Mouse (Mus musculus) CH12.LX (cell line): ENCODE results near the gene Lancl2. TPM values are rescaled to one million over a fixed set of nuclear protein-coding genes. Genes with fewer than 3 reads are reported as not detected.

Experiments used
- DNase-seq: peaks from one replicate; pipeline ENCODE4 v3.0.0-alpha.2; 2013; ENCODE audit errors: extremely low read depth
- H3K27ac ChIP-seq: 2 replicates; pipeline ENCODE4 v1.5.1; 2012; ENCODE audit warnings: low read depth, mild to moderate bottlenecking, control low read depth, moderate library complexity; ENCODE audit not compliant: insufficient read depth
- H3K27me3 ChIP-seq: replicated peaks from 2 replicates; pipeline ENCODE3; 2012; ENCODE audit warnings: inconsistent platforms
- H3K36me3 ChIP-seq, 2 experiments: replicated peaks in 1 of 2; 2 replicates each; pipeline versions ENCODE3 to v1.6.1; 2012; ENCODE audit warnings: inconsistent platforms in 1 of 2, low read length in 1 of 2, mild to moderate bottlenecking in 1 of 2, mixed read lengths in 1 of 2, moderate library complexity in 1 of 2; ENCODE audit not compliant: control insufficient read depth in 1 of 2, insufficient read depth in 1 of 2
- H3K4me1 ChIP-seq, 2 experiments: 2 replicates each; pipeline ENCODE4 v1.6.1; 2012; ENCODE audit warnings: inconsistent platforms in 1 of 2, moderate library complexity in 1 of 2; ENCODE audit not compliant: insufficient read depth in 2 of 2, control insufficient read depth in 1 of 2
- H3K4me2 ChIP-seq: 2 replicates; pipeline ENCODE4 v1.6.1; 2012; ENCODE audit warnings: low read depth, mild to moderate bottlenecking, control low read depth; ENCODE audit not compliant: poor library complexity, insufficient read depth, severe bottlenecking
- H3K4me3 ChIP-seq, 3 experiments: fragments of 150-350 bp in 1 of 3; sonication (generic) in 1 of 3; replicated peaks in 1 of 3; 2 replicates each; pipeline versions ENCODE3 to v1.5.1; 2011 to 2012; ENCODE audit warnings: low read depth in 2 of 3, low read length in 2 of 3, mild to moderate bottlenecking in 2 of 3, moderate library complexity in 2 of 3, control low read depth in 1 of 3, improper control_type of control experiment in 1 of 3, inconsistent platforms in 1 of 3, mixed read lengths in 1 of 3; ENCODE audit not compliant: poor library complexity in 1 of 3
- H3K79me2 ChIP-seq: replicated peaks from 2 replicates; pipeline ENCODE4 v1.6.1; 2012; ENCODE audit warnings: mild to moderate bottlenecking, moderate library complexity; ENCODE audit not compliant: control insufficient read depth, poor library complexity, insufficient read depth, severe bottlenecking; ENCODE audit errors: extremely low read depth
- H3K9ac ChIP-seq: 2 replicates; pipeline ENCODE4 v1.6.1; 2012; ENCODE audit warnings: low read depth, mild to moderate bottlenecking, control low read depth, moderate library complexity; ENCODE audit not compliant: insufficient read depth
- H3K9me3 ChIP-seq: replicated peaks from 2 replicates; pipeline ENCODE3; 2012; ENCODE audit warnings: low read length, inconsistent platforms, mixed read lengths
- BHLHE40 ChIP-seq: IDR thresholded peaks from 2 replicates; pipeline ENCODE4 v1.6.1; 2011; ENCODE audit warnings: mild to moderate bottlenecking, low read depth, low read length, improper control_type of control experiment
- CHD1 ChIP-seq: IDR thresholded peaks from 2 replicates; pipeline ENCODE4 v1.6.1; 2012; ENCODE audit warnings: low read depth, low read length, improper control_type of control experiment, inconsistent platforms
- CTCF ChIP-seq, 2 experiments: IDR thresholded peaks in 1 of 2; conservative IDR thresholded peaks in 1 of 2; 2 replicates each; pipeline ENCODE4 v1.5.1; 2011 to 2012; ENCODE audit warnings: low read depth in 2 of 2, low read length in 2 of 2, improper control_type of control experiment in 1 of 2, inconsistent platforms in 1 of 2, mild to moderate bottlenecking in 1 of 2, moderate library complexity in 1 of 2
- E2F4 ChIP-seq: IDR thresholded peaks from 2 replicates; pipeline ENCODE4 v1.6.1; 2011; ENCODE audit warnings: low read depth, low read length, improper control_type of control experiment; ENCODE audit not compliant: insufficient replicate concordance
- ELF1 ChIP-seq: IDR thresholded peaks from 2 replicates; pipeline ENCODE4 v1.6.1; 2014; ENCODE audit warnings: low read depth, mild to moderate bottlenecking, inconsistent platforms, low read length, improper control_type of control experiment
- EP300 ChIP-seq: IDR thresholded peaks from 2 replicates; pipeline ENCODE4 v1.6.1; 2011; ENCODE audit warnings: low read length, improper control_type of control experiment
- ETS1 ChIP-seq: conservative IDR thresholded peaks from 2 replicates; pipeline ENCODE4 v1.6.1; 2012; ENCODE audit warnings: low read depth, mild to moderate bottlenecking, inconsistent platforms, low read length, improper control_type of control experiment, moderate library complexity
- GABPA ChIP-seq: IDR thresholded peaks from 2 replicates; pipeline ENCODE4 v1.6.1; 2012; ENCODE audit warnings: low read depth, low read length, improper control_type of control experiment, inconsistent platforms; ENCODE audit not compliant: insufficient replicate concordance
- HCFC1 ChIP-seq: IDR thresholded peaks from 2 replicates; pipeline ENCODE4 v1.6.1; 2012; ENCODE audit warnings: low read depth, mild to moderate bottlenecking, inconsistent platforms, low read length, improper control_type of control experiment
- IRF4 ChIP-seq: IDR thresholded peaks from 2 replicates; pipeline ENCODE4 v1.6.1; 2014; ENCODE audit warnings: low read depth, mild to moderate bottlenecking, inconsistent platforms, low read length, improper control_type of control experiment
- JUN ChIP-seq: IDR thresholded peaks from 2 replicates; pipeline ENCODE4 v1.6.1; 2011; ENCODE audit warnings: low read depth, mild to moderate bottlenecking, low read length, improper control_type of control experiment, moderate library complexity; ENCODE audit not compliant: insufficient read depth
- JUND ChIP-seq: conservative IDR thresholded peaks from 2 replicates; pipeline ENCODE4 v1.6.1; 2011; ENCODE audit warnings: low read depth, low read length, improper control_type of control experiment
- KAT2A ChIP-seq: IDR thresholded peaks from 2 replicates; pipeline ENCODE4 v1.6.1; 2012; ENCODE audit warnings: low read length, improper control_type of control experiment, inconsistent platforms; ENCODE audit not compliant: insufficient replicate concordance
- MAFK ChIP-seq: IDR thresholded peaks from 2 replicates; pipeline ENCODE4 v1.6.1; 2011; ENCODE audit warnings: low read length, improper control_type of control experiment; ENCODE audit not compliant: insufficient replicate concordance
- MAX ChIP-seq: IDR thresholded peaks from 2 replicates; pipeline ENCODE4 v1.6.1; 2011; ENCODE audit warnings: low read length, improper control_type of control experiment
- MAZ ChIP-seq: IDR thresholded peaks from 2 replicates; pipeline ENCODE4 v1.6.1; 2012; ENCODE audit warnings: low read depth, mild to moderate bottlenecking, inconsistent platforms, low read length, improper control_type of control experiment, moderate library complexity
- MEF2A ChIP-seq: IDR thresholded peaks from 2 replicates; pipeline ENCODE4 v1.6.1; 2014; ENCODE audit warnings: low read depth, mild to moderate bottlenecking, inconsistent platforms, low read length, improper control_type of control experiment, borderline replicate concordance
- NRF1 ChIP-seq: IDR thresholded peaks from 2 replicates; pipeline ENCODE4 v1.6.1; 2014; ENCODE audit warnings: low read depth, mild to moderate bottlenecking, inconsistent platforms, low read length, improper control_type of control experiment, moderate library complexity
- PAX5 ChIP-seq: IDR thresholded peaks from 2 replicates; pipeline ENCODE4 v1.6.1; 2012; ENCODE audit warnings: low read length, inconsistent platforms, mixed read lengths
- POLR2A ChIP-seq: IDR thresholded peaks from 2 replicates; pipeline ENCODE4 v1.6.1; 2011; ENCODE audit warnings: low read depth, mild to moderate bottlenecking, improper control_type of control experiment, low read length
- RAD21 ChIP-seq: IDR thresholded peaks from 2 replicates; pipeline ENCODE4 v1.6.1; 2011; ENCODE audit warnings: low read depth, mild to moderate bottlenecking, low read length, improper control_type of control experiment, moderate library complexity
- RCOR1 ChIP-seq: conservative IDR thresholded peaks from 2 replicates; pipeline ENCODE4 v1.6.1; 2012; ENCODE audit warnings: low read depth, mild to moderate bottlenecking, inconsistent platforms, low read length, improper control_type of control experiment
- SMC3 ChIP-seq: IDR thresholded peaks from 2 replicates; pipeline ENCODE4 v1.6.1; 2011; ENCODE audit warnings: low read depth, low read length, improper control_type of control experiment
- TCF12 ChIP-seq: IDR thresholded peaks from 2 replicates; pipeline ENCODE4 v1.6.1; 2014; ENCODE audit warnings: low read depth, mild to moderate bottlenecking, inconsistent platforms, low read length, improper control_type of control experiment
- UBTF ChIP-seq: IDR thresholded peaks from 2 replicates; pipeline ENCODE4 v1.6.1; 2012; ENCODE audit warnings: low read depth, mild to moderate bottlenecking, inconsistent platforms, low read length, improper control_type of control experiment, moderate library complexity
- USF1 ChIP-seq: IDR thresholded peaks from 2 replicates; pipeline ENCODE4 v1.6.1; 2014; ENCODE audit warnings: low read depth, mild to moderate bottlenecking, inconsistent platforms, low read length, improper control_type of control experiment
- USF2 ChIP-seq: conservative IDR thresholded peaks from 2 replicates; pipeline ENCODE4 v1.6.1; 2011; ENCODE audit warnings: low read depth, low read length, improper control_type of control experiment
- ZC3H11A ChIP-seq: IDR thresholded peaks from 2 replicates; pipeline ENCODE4 v1.6.1; 2012; ENCODE audit warnings: low read depth, mild to moderate bottlenecking, inconsistent platforms, low read length, improper control_type of control experiment
- ZMIZ1 ChIP-seq: IDR thresholded peaks from 2 replicates; pipeline ENCODE4 v1.6.1; 2012; ENCODE audit warnings: low read depth, mild to moderate bottlenecking, inconsistent platforms, low read length, improper control_type of control experiment
- ZNF384 ChIP-seq: IDR thresholded peaks from 2 replicates; pipeline ENCODE4 v1.6.1; 2012; ENCODE audit warnings: low read depth, low read length, improper control_type of control experiment, inconsistent platforms
- dilution Hi-C: fragments of 300-500 bp; cut with MboI; formaldehyde crosslinking; loops from 2 replicates; pipeline ENCODE4 v1.14.3; 2020; ENCODE audit warnings: low sequenced_read_pairs; ENCODE audit not compliant: extremely low pct_unique_long_range_greater_than_20kb, extremely low pct_ligation_motif_present
- in situ Hi-C: fragments of 300-500 bp; cut with MboI; formaldehyde crosslinking; loops from 3 replicates; pipeline ENCODE4 v1.14.3; 2019; ENCODE audit warnings: low sequenced_read_pairs, low pct_ligation_motif_present, low pct_unique_long_range_greater_than_20kb, mixed read lengths
- polyA plus RNA-seq: library from polyadenylated mRNA; unstranded; fragments of >175 nt; gene quantifications from 2 replicates; pipeline ENCODE4 v1.2.1, GENCODE M21; 2012; ENCODE audit warnings: low read depth; ENCODE audit not compliant: insufficient read length
- total RNA-seq, 2 experiments: library from RNA; depleted of rRNA; stranded (reverse); fragments of 300-350 nt in 1 of 2; fragments of >200 nt in 1 of 2; gene quantifications; 2 replicates each; pipeline ENCODE4 v1.2.3; 2012 to 2014

Lancl2 gene
- total and polyA plus RNA-seq, 3 experiments = 13.8 to 25.0 (median 17.7) TPM

DNA sequence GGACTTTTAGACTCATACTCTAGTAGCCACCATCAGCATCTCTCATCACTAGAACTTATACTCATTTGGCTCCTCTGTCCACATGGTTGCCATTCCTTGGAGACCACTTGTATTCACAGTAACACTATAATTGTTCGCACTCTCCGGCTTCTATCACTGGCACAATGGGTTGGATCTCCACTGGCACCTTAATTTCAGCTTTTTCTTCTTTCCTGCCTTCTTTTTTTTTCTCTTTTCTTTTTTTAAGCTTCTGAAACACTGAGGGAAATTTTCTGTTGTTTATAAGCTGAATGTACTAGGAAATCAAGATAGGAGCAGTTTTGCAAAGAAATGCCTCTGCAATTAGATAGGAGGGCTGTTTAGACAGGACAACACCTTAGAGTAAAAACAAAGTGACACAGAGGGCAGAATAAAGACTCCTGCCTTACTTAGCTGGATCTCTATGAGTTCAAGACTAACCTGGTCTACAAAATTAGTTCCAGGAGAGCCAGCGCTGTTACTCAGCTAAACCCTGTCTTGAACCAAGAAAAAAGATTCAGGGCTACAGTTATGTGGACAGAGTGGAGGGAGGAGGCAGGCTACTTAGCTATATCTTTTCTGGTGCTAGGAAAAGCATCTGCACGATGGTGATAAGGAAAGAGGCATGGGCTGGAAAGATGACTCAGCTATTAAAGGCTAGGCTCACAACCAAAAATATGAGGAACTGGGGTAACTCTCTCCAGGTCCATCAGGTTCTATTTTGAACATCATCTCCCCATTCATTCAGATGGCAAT, 42.8 kb downstream of the Lancl2 start:
- Histone ChIP-seq H3K79me2 (no peaks in the 10 kb centered on the region), H3K36me3 (no peaks in the 10 kb centered on the region), H3K9ac (no peak overlapping the region), H3K27ac (no peak overlapping the region), H3K9me3 (no peaks in the 10 kb centered on the region), H3K4me3 (no peak overlapping the region), H3K4me1 (peaks cover 0 to 2% of the 10 kb centered on the region in 2 experiments; a peak in 2 of 4 replicates), H3K4me2 (no peak overlapping the region), H3K27me3 (no peaks in the 10 kb centered on the region)
- in situ Hi-C loops (no loop called here), dilution Hi-C loops (no loop called here)
- no peak for DNase-seq
- no peak for TF ChIP-seq IRF4
- no peak for TF ChIP-seq PAX5
- no peak for TF ChIP-seq JUN
- TF ChIP-seq ELF1 = no peak
- TF ChIP-seq MAFK = no peak
- TF ChIP-seq EP300 = no peak
- no peak for TF ChIP-seq E2F4
- TF ChIP-seq GABPA = no peak
- no peak for TF ChIP-seq MAX
- no peak for TF ChIP-seq CHD1
- TF ChIP-seq MAZ = no peak
- TF ChIP-seq MEF2A = no peak
- TF ChIP-seq NRF1 = no peak
- TF ChIP-seq ZMIZ1 = no peak
- TF ChIP-seq KAT2A = no peak
- no peak for TF ChIP-seq HCFC1

GRCm38 (mm10) chr6:57745748-57746129, 43.4 kb downstream of the Lancl2 start:
- no peaks in the 10 kb centered on the region for H3K9me3 ChIP-seq
- H3K4me1 ChIP-seq = peaks cover 0 to 3% of the 10 kb centered on the region in 2 experiments; a peak in 2 of 4 replicates
- no peaks in the 10 kb centered on the region for H3K79me2 ChIP-seq
- H3K36me3 ChIP-seq = no peaks in the 10 kb centered on the region
- dilution Hi-C loops = no loop called here
- no peak overlapping the region for H3K4me2 ChIP-seq
- in situ Hi-C loops = no loop called here
- H3K27me3 ChIP-seq = no peaks in the 10 kb centered on the region
- H3K4me3 ChIP-seq = no peak overlapping the region
- no peak for TF ChIP-seq UBTF
- TF ChIP-seq CTCF (conservative IDR thresholded peaks at IDR 0.05 in 1 of 2, IDR thresholded peaks at IDR 0.05 in 1 of 2; ENCODE audit: low read depth in 2 of 2, low read length in 2 of 2) = no peak
- TF ChIP-seq USF2 = no peak
- TF ChIP-seq TCF12 = no peak
- TF ChIP-seq ETS1 = no peak
- TF ChIP-seq POLR2A = no peak
- TF ChIP-seq KAT2A = no peak
- TF ChIP-seq JUND = no peak
- TF ChIP-seq RAD21 = no peak
- TF ChIP-seq MEF2A = no peak
- TF ChIP-seq ZC3H11A = no peak
- no peak for TF ChIP-seq ZNF384
- TF ChIP-seq RCOR1 = no peak
- no peak for TF ChIP-seq BHLHE40
- TF ChIP-seq USF1 = no peak
- no peak for TF ChIP-seq SMC3
- no peak overlapping the region for H3K9ac ChIP-seq
- no peak overlapping the region for H3K27ac ChIP-seq
- DNase-seq = no peak
